Mouse (Mus musculus) G1E (cell line): ENCODE results near the gene Tbp. TPM values are rescaled to one million over a fixed set of nuclear protein-coding genes. Genes with fewer than 3 reads are reported as not detected.

ENCODE experiments used
- ATAC-seq: 2 replicates; pipeline ENCODE4 v1.8.0; 2016; ENCODE audit warnings: mild to moderate bottlenecking; ENCODE audit not compliant: insufficient number of reproducible peaks, poor library complexity, low FRiP score, severe bottlenecking; ENCODE audit errors: extremely low read depth
- DNase-seq: peaks from one replicate; pipeline ENCODE4 v3.0.0; 2012; ENCODE audit warnings: low spot score
- H3K27me3 ChIP-seq: 2 replicates; pipeline ENCODE4 v1.6.1; 2012; ENCODE audit warnings: mild to moderate bottlenecking, low read length, inconsistent platforms; ENCODE audit not compliant: insufficient read depth
- H3K36me3 ChIP-seq: replicated peaks from 2 replicates; pipeline ENCODE3; 2012; ENCODE audit warnings: mild to moderate bottlenecking, inconsistent platforms
- H3K4me1 ChIP-seq: 2 replicates; pipeline ENCODE4 v1.6.1; 2012; ENCODE audit warnings: low read depth, low read length, inconsistent platforms, mixed read lengths; ENCODE audit not compliant: insufficient read depth
- H3K4me3 ChIP-seq: 2 replicates; pipeline ENCODE4 v1.5.1; 2012; ENCODE audit warnings: low read depth, mild to moderate bottlenecking, inconsistent platforms, low read length, moderate library complexity, mixed read lengths
- H3K9me3 ChIP-seq: replicated peaks from 2 replicates; pipeline ENCODE4 v1.6.1; 2012; ENCODE audit warnings: inconsistent platforms
- CTCF ChIP-seq: IDR thresholded peaks from 2 replicates; pipeline ENCODE4 v1.5.1; 2012; ENCODE audit warnings: low read depth, low read length, inconsistent platforms, mixed read lengths
- GATA1 ChIP-seq: IDR thresholded peaks from 2 replicates; pipeline ENCODE4 v1.6.1; 2012; ENCODE audit warnings: borderline replicate concordance, low read length, inconsistent platforms, mixed read lengths
- GATA2 ChIP-seq: IDR thresholded peaks from 2 replicates; pipeline ENCODE4 v1.6.1; 2012; ENCODE audit warnings: low read depth, low read length, inconsistent platforms, borderline replicate concordance
- POLR2AphosphoS5 ChIP-seq: IDR thresholded peaks from 2 replicates; pipeline ENCODE4 v1.6.1; 2012; ENCODE audit warnings: low read depth, low read length, inconsistent platforms; ENCODE audit not compliant: insufficient replicate concordance
- TAL1 ChIP-seq: conservative IDR thresholded peaks from 2 replicates; pipeline ENCODE4 v1.6.1; 2012; ENCODE audit warnings: low read depth, low read length, inconsistent platforms, mixed read lengths
- polyA plus RNA-seq: library from polyadenylated mRNA; stranded (reverse); fragments of >175 nt; gene quantifications from 2 replicates; pipeline ENCODE4 v1.2.3, GENCODE M21; 2012
- total RNA-seq, 2 experiments: library from RNA; stranded (forward) in 1 of 2; stranded (reverse) in 1 of 2; fragments of 200-1000 nt in 1 of 2; fragments of >200 nt in 1 of 2; fragmentation: Nextera tagmentation in 1 of 2; gene quantifications; 2 replicates each; pipeline ENCODE4 v1.2.3; 2014 to 2017

The Tbp gene
- total and polyA plus RNA-seq, 3 experiments = 9.8 to 176 (median 66.5) TPM

DNA sequence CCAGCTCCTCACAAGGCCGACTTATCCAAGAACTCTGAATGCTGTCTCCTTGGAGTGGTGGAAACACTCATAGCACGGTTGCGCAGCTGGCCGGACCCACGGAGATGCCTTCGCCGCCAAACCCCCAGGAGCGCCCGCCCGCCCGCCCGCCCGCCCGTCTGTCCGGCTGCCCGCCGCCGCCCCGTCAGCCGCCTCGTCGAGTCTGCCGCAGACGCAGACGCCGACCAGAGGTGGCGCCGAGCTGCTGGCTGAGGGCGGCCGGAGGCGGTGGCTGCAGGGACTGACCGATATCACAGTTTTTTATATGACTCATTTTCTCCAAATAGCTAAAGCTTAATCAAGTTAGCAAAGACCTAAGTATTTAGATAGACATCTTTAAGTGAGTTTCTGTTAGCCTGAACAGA is 77.6 kb downstream of the Tbp start:
- no peaks in the 10 kb centered on the region for H3K4me1 ChIP-seq
- ATAC-seq = no peak

More for the DNA sequence above, 77.6 kb downstream of the Tbp start:
- Histone ChIP-seq H3K27me3 (peaks cover 8% of the 10 kb centered on the region; the same call in 1 of the 2 replicates), H3K36me3 (no peaks in the 10 kb centered on the region), H3K4me3 (no peak overlapping the region), H3K9me3 (no peaks in the 10 kb centered on the region)
- TF ChIP-seq TAL1 (no peak), POLR2AphosphoS5 (no peak), GATA1 (no peak), CTCF (no peak), GATA2 (no peak)
- no peak for DNase-seq

Other genes starting within 250 kb of the Tbp start
- gene Dll1, start 123.0 kb upstream of the Tbp start, total RNA-seq (2014; fragmentation: Nextera tagmentation) = not detected in 2 replicates
- gene Dll1, start 123.0 kb upstream of the Tbp start, total RNA-seq (2017) = not detected in 2 replicates
- not detected in 2 replicates for gene Dll1, start 123.0 kb upstream of the Tbp start, polyA plus RNA-seq
- gene Fam120b, start 103.7 kb upstream of the Tbp start, total RNA-seq (2014; fragmentation: Nextera tagmentation) = 21.8 and 26.3 TPM in 2 replicates
- 21.1 and 23.4 TPM in 2 replicates for gene Fam120b, start 103.7 kb upstream of the Tbp start, total RNA-seq (2017)
- gene Fam120b, start 103.7 kb upstream of the Tbp start, polyA plus RNA-seq = 3.1 and 5.1 TPM in 2 replicates
- 69.1 and 72.5 TPM in 2 replicates for gene Psmb1, start 137 bp upstream of the Tbp start, total RNA-seq (2014; fragmentation: Nextera tagmentation)
- 194 and 265 TPM in 2 replicates for gene Psmb1, start 137 bp upstream of the Tbp start, total RNA-seq (2017)
- gene Psmb1, start 137 bp upstream of the Tbp start, polyA plus RNA-seq = 11.7 and 59.3 TPM in 2 replicates
- 102 and 105 TPM in 2 replicates for gene Pdcd2, start 27.4 kb downstream of the Tbp start, total RNA-seq (2014; fragmentation: Nextera tagmentation)
- 156 and 179 TPM in 2 replicates for gene Pdcd2, start 27.4 kb downstream of the Tbp start, total RNA-seq (2017)
- 230 and 314 TPM in 2 replicates for gene Pdcd2, start 27.4 kb downstream of the Tbp start, polyA plus RNA-seq
- gene Prdm9, start 64.5 kb downstream of the Tbp start, total RNA-seq (2014; fragmentation: Nextera tagmentation) = 9.2 and 16.0 TPM in 2 replicates
- gene Prdm9, start 64.5 kb downstream of the Tbp start, total RNA-seq (2017) = 3.2 and 5.4 TPM in 2 replicates
- 1.1 TPM in 2 replicates for gene Prdm9, start 64.5 kb downstream of the Tbp start, polyA plus RNA-seq
- gene Chd1, start 205.1 kb downstream of the Tbp start, total RNA-seq (2014; fragmentation: Nextera tagmentation) = 75.3 and 75.6 TPM in 2 replicates
- 47.9 and 56.9 TPM in 2 replicates for gene Chd1, start 205.1 kb downstream of the Tbp start, total RNA-seq (2017)
- 67.3 and 83.8 TPM in 2 replicates for gene Chd1, start 205.1 kb downstream of the Tbp start, polyA plus RNA-seq